Mouse (Mus musculus) megakaryocyte, adult 5-6 weeks (primary cell): ENCODE measurements around the gene Zranb2. TPM values are rescaled to one million over a fixed set of nuclear protein-coding genes. Genes with fewer than 3 reads are reported as not detected.
A peak's percentile ranks its signal among the peaks of the same experiment; 100 is the strongest.

Experiments
- ATAC-seq: 2 replicates; pipeline ENCODE4 v1.8.0; 2016; ENCODE audit warnings: mild to moderate bottlenecking, inconsistent platforms; ENCODE audit not compliant: poor library complexity, severe bottlenecking
- total RNA-seq, 2 experiments: library from RNA; stranded (forward) in 1 of 2; stranded (reverse) in 1 of 2; fragments of 153-499, 151-499 nt in 1 of 2; fragments of 221-1000, 200-1000 nt in 1 of 2; gene quantifications; 2 replicates each; pipeline versions ENCODE4 v1.2.3 to v1.2.4; 2015 to 2017

Zranb2 gene
- total RNA-seq, 2 experiments from 2014 or later = 49.4 to 195 TPM

DNA sequence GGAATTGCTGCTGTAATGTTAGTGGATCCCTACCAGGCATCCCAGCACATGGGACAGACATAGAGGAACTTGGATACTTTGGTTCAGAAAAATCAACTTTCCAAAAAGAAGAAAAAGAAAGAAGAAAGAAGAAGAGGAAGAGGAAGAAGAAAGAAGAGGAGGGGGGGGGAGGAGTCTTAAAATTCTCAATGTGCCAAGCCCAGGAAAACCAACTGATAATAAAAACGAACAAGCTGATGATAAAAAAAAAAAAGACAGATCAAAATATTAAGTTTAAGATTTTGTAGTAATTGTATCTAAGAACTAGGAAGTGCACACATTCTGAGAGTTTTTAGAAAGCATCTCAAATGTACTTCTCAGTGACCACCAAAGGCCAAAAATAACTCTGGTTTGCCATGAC is 42.9 kb downstream of the Zranb2 start:
- ATAC-seq = no peak

DNA sequence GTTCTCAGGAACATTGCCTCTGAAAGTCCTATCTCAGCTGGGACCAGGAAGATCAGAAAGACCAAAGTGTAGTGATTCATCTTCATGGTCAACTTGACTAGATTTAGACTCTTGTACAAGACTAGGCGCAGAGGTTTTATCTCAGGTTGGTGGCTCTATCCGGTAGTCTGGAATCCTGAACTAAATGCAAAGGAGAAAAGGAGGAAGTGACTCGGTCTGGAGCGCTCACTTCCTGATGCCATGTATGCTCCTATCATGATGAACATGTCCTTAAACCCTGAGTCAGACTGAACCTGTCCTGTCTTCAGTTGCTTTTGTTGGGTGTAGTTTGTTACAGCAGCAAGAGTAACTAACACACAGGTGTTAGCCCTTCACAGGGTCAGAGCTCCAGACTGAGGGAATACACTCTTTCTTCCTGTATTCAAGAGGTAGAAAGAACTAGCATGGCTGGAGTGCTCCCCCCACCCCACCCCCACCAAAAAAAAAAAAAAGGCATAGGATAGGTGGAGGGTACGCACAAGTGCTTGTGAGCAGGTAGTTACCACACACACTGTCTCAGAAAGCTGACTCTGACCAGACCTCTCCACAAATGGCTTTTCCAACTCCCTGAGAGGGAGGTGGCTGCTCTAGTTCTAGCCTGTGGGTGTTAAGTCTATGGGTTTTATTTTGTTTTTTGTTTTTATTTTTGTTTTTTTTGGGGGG is 44.7 kb downstream of the Zranb2 start:
- peak; percentile 41 for ATAC-seq

GRCm38 (mm10) chr3:157579376-157579775 is 45.4 kb downstream of the Zranb2 start:
- ATAC-seq = no peak

GRCm38 (mm10) chr3:157580299-157580698 is 46.3 kb downstream of the Zranb2 start:
- no peak for ATAC-seq

- ATAC-seq = no peak
Measured at GRCm38 (mm10) chr3:157581755-157582154, 47.8 kb downstream of the Zranb2 start.

DNA sequence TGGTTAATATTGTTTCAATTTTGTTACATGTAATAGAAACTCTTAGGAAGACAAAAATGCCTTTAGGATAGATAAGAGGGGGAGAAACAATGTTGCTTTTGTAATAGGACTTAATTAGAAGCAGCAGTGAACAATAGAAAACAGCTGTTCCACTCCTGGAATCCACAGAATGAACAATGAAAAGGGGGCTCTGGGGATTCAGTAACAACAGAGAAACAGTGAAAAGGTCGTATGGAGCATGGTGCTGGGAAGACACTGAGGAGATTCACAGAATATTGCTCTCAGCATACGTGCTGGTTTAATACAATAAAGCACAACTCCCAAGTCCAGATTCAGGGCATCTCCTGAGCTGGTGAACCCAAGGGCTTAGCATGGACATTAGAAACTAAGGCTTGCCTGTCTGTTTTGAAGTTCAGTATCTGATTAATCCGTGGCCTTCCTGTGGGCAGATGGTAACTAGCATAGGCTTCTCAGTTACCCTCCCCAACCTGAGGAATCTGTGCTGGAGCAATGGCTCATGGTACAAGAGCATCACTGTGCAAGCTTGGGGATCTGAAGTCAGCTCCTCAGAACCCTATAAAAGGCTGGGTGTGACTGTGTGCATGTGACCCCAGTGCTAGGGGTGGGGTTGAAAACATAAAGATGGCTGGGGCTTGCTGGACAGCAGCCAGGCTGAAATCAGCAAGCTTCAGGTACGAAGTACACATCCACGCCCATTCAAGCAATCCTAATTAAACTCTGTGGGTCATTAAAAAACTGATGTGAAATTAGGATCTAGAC is 48.9 kb downstream of the Zranb2 start:
- no peak for ATAC-seq

GRCm38 (mm10) chr3:157597837-157598379 is 63.9 kb downstream of the Zranb2 start:
- ATAC-seq = no peak

Other genes with a start within 250 kb of the Zranb2 start
- gene Ptger3, start 32.7 kb downstream of the Zranb2 start, total RNA-seq (2015) = 2.1 and 2.2 TPM in 2 replicates
- 2.2 and 3.8 TPM in 2 replicates for gene Ptger3, start 32.7 kb downstream of the Zranb2 start, total RNA-seq (2017)